Mouse (Mus musculus): ENCODE measurements around the gene Olfr1193.
"Not testable (repeated sequence)": the region's sequence is repeated elsewhere in the genome, so short reads cannot be mapped to it uniquely, and the experiment has no call there.

GRCm38 (mm10) chr2:88675328-88675727 lies at the start of gene Olfr1193:
- not testable (repeated sequence) for TF ChIP-seq POLR2A (IDR thresholded peaks at IDR 0.05; ENCODE audit: borderline replicate concordance, extremely low read depth, insufficient read depth, insufficient read length, poor library complexity, severe bottlenecking); CTCF (IDR thresholded peaks at IDR 0.05; ENCODE audit: borderline replicate concordance, extremely low read depth, insufficient read depth, insufficient read length)
